Mouse (Mus musculus): ENCODE data around the gene Zfp683.

Gene Zfp683

DNA sequence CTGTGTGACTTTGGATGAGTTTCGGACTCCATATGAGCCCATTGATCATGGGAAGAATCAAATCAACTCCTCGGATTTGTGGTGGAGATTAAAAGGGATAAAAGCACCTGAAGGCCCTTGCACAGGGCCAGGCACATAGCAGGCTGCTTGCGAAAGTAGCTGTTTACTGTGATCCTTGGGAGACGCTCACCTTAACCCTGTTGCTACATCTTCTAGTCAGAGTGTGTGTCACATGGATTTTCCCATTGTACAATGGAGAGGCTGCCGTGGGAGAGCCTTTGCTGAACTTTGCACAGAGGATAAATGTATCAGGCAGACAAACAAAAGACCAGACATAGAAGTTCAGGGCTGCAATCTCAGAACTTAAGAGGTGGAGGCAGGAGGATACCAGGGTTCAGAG lies 1.7 kb upstream of the Zfp683 start:
- in situ Hi-C loops (cut with MboI, MseI): no loop called here

DNA sequence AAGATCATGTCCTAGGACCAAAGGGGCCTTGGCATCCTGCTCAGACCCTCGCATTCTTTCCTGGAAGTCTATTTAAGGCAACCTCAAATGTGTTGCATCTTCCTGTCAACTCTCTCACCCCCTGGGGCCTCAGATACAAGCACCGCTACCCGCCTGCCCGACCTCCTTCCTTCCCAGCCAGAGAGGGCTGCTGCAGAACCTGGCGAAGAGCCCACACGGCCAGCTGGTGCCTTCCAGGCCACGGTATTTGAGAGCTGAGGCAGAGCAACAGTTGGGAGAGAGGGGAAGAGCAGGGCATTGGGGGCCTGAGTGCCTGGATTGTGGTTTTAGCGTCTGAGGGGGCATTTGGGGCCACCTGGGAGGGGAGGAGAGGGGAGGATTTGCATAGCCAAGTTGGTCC lies 1.1 kb upstream of the Zfp683 start:
- in situ Hi-C loops (cut with MboI, MseI): no loop called here

DNA sequence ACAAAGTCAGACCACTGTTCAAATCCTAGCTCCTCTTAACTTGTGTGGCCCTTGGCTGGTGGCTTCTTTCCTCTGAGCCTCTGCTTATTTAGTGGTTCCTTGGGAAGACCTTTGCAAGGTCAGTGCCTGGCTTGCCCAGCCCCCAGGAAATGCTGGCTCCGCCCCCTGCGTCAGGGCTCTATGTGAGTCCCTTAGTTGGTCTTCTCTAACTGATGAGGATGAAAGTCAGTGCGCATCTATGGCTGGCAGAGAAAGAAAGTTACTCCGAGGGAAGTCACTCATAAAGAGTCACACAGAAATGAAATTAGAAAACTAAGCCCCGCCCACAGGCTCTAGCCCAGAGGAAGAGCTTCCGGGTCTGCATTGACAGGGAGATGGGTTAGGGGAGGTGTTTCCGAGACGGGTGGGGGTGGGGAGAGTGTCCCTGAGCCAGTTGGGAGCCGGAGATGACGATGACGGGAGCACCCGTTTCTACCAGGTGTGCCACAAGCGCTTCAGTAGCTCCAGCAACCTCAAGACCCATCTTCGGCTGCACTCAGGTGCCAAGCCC lies 4.6 kb downstream of the Zfp683 start:
- in situ Hi-C loops (cut with MboI, MseI): no loop called here

DNA sequence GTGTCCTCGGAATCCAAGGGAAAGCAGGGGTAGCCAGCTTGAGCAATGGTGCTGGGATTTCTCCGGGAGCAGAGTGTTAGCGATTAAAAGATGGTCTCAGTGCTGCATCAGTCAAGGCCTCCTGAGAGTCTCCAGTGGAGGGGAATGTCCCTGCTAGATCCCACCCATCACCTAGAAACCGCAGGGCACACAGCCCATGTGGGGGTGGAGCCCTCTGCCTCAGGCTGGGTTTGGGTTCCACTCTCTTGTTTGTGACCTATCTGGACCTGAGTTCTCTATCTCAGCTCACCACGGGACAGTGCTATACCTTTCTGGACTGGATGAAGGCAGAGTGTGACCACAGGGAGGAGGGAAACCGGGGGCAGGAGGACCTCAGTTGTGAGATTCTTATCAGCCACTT lies 5.3 kb downstream of the Zfp683 start:
- in situ Hi-C loops (cut with MboI, MseI): no loop called here

DNA sequence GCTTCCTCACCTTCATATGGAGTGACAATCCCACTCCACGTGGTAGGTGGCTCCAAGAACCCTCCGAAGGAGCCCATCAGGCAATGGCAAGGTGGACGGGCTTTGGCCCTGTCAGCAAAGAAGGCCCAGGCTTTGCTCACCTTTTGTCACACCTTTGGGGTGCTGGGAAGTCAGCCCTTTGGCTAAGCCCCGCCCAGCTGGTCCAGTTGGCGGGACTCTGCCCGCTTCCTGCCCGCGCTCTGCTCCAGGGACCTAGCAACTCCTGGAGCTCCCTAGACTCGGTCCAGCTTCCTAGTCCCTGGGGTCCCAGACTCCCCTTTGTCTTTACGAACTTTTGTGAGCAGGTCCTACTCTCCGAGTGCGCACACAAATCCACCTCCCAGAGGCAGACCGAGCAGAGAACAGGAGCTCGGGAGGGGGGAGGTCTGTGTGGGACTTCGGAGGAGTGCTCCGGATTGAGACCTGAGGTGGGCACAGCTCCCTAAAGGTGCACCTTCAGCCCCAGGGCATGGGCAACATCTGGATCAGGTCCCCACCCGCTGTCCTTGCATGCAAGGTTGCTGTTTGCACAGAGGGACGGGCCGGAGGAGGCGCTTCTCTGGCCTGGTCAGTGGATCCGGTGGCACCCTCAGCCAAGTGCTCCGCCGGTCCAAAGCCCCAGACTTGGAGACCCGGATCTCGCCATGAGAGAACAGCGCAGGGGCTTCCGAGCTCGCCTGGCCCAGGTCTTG lies 6.7 kb downstream of the Zfp683 start, which contains the start of gene Crybg2:
Gene Crybg2, plus strand, starts transcription at position 681 of the 731 bp plus-strand sequence.
- in situ Hi-C loops (cut with MboI, MseI): no loop called here

DNA sequence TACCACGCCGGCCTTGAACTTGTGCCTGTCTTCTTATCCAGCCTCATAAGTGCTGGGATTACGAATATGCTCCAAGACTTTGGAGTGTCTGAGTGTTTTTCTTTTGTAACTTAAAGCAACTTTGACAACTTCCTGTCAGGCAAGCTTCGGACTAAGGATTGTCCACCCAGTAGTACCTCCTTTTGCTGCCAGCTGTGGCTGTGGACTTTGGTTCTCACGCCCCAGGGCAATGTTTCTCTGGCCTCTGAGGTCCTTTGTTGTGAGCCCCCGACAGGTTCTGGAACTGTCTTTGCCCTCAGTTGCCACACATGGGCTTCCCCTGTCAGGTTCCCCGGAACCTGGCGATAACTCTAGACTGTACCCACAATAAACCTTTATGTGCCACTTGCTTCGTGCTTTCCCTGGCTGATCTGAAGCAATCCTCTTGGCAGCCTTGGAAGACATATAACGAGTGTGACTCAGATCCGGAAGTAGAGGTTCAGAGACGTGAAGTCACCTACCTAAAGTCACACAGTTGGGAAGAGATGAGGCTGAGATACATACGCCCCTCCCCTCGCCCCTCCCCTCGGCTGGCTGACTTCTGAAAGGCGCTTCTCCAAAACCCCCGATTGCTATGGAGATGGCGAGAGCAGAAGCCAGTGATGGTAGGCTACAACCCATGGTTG lies 7.7 kb downstream of the Zfp683 start:
- in situ Hi-C loops (cut with MboI, MseI): no loop called here

DNA sequence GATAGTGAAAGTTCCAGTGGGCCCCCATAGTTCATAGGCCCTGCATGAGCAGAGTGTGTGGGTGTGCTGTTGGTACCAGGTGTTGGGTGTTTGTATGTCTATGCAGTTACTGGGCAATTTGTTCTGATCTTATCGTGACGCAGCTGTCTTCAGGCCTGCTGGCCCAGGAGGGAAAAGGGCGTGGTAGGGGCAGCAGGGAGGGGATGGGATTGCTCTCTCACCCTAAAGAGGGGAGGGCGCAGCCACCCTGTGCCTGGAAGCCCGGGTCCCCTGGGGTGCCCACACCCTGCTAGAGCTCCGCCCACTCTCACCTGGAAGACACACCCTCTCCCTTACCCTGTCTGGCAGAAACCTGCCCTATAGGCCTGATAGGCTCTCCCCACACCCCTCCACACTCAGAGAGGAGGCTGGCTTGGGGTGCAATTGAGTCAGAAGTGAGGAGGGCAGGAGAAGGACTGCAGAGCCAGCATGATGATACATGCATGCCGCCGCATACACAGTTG lies 8.4 kb downstream of the Zfp683 start:
- in situ Hi-C loops (cut with MboI, MseI): no loop called here

DNA sequence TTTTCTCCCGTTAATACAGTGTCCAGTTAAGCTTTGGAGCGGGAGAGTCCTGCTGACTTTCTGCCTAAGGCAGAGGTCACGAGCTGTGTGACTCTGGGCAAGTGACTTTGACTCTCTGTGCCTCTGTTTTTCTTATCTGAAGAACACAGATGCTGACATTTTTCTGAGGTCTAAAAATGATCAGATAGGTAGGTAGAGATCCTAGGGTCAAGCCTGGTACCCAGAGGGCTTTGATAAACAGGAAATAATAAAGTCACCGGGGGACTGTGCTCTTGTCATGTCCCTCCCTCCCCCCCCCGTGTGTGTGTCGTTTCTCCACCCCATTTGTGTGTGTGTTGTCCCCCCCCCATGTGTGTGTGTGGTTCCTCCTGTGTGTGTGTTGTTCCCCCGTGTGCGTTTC lies 8.9 kb downstream of the Zfp683 start:
- in situ Hi-C loops (cut with MboI, MseI): no loop called here

DNA sequence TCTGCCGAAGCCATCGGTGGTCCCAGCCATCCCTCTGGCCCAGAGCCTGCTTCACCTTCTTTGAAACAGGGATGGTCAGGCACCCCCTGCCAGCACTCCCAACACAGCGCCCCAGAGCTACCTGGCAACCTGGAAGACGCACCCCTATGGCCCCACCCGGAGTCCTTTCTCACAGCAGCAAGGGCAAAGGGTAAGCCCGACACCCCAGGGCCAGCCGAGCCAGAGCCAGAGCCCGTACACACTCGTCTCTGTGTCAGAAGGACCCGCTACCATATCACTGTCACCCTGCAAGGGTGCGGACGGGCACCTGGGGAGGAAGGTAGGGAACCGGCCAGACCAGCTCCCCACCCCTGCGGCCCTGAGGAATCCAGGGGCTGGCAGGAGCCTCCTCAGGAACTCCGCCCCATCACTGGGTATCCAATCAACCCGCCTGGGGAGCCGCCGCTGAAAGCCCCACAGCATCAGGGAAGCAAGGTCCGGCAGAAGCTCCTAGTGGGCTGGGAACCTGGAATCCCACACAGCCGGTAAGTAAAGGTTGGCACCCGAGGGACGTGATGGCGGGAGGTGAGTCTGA lies 11.9 kb downstream of the Zfp683 start:
- in situ Hi-C loops (cut with MboI, MseI): no loop called here

DNA sequence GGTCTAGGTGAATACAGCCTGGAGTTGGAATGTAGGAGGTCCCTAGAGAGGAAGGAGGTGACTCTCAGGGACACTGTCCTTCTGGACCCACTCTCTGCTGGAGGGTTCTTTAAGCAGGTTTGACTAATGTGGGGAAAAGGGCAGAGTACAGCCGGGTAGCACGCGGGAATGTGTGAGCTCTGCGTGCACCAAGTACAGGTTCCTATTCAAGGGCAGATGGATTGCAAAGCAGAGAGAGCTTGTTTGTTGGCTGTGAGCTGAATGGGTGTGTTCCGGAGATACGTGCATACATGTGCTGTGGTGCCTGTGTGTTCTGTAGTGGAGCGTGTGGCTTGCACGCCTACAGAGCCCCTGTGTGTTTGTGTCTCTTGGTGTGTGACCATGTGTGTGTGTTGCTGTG lies 13.7 kb downstream of the Zfp683 start:
- in situ Hi-C loops (cut with MboI, MseI): no loop called here

DNA sequence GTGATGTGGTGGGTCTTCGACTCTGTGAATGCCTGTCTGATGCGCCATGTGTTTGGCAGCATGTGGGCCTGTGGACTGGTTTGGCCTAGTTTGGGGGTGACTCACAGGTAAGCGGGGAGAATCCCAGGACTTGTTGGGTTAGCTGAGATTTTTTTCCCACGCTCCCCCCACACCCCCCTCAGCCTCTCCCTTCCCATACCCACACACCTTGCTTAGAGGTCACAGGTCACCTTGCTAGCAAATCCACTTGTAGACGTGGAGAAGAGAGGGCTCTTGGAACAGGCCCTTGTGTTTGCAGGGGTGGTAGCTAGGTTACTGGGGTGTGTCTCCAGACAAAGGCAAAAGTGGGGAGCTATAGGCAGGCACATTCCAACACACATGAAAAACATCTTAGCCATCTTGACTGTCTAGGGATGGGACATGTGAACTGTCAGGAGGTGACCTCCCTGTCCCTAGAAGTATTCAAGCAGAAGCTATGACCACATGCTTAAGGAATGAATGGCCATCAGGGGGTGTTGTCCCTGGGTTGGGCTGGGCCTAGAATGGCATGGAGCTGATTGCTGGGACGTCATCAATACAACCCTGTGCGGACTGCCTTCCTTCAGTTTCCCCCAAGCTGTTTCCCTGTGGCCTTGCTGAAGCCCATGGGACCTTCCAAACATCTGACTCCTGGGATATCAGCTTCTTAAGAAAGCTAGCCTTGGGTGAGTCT lies 14.4 kb downstream of the Zfp683 start:
- in situ Hi-C loops (cut with MboI, MseI): no loop called here

DNA sequence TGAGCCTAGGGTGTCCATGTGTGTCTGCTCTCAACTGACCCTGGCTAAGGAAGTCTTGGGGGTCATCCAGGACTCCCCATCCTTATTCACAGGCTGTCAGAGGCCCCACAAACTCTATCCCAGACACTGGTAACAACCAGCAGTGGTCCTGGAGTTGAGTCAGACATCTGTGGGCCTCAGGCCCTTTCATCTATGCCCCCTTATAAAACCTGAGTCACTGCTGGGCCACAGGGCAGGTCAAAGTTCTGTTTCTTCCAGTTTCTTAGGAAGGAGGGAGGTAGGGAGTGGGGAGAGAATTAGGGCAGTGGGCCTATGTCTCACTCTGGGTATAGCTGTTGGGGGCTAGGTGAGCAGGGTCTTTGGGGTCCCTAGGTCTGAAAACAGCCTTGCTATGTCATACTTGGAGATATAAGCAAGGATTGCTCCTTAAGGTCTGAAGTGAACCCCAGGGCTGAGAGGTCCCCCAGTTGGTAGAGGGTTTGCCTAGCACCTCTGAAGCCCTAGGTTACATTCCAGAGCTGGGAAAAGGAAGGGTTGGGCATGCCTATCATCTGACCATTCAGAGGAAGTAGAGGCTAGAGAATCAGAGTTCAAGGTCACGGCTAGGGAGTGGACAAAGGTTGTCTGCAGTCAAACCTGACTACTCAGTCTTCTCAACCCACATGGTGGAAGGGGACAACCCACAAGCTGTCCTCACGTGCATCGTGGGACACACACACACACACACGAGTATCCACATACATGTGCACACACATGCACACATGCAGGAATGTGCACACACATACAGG lies 15.3 kb downstream of the Zfp683 start:
- in situ Hi-C loops (cut with MboI, MseI): no loop called here

DNA sequence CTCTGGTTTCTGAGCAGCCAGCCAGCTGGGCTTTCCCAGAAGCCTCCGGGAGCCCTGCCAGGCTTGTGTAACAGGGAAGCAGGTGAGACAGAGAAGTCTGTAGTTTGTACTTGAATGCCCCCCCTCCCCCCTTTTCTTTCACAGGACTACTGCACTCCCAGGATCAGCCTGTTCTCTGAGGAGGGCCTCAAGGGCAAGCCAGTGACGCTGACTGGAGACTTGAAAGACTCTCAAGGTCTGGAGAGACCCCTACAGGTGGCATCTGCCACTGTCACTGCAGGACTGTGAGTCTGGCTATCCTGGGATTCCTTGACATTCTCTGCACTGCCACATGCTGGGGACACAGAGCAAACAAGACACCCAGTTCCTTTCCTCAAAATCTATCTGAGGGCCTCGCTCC lies 25.1 kb downstream of the Zfp683 start:
- in situ Hi-C loops (cut with MboI, MseI): loop anchor here (5.0 kb wide), 1 partner anchor 41 kb away; no protein-coding TSS in a partner anchor

DNA sequence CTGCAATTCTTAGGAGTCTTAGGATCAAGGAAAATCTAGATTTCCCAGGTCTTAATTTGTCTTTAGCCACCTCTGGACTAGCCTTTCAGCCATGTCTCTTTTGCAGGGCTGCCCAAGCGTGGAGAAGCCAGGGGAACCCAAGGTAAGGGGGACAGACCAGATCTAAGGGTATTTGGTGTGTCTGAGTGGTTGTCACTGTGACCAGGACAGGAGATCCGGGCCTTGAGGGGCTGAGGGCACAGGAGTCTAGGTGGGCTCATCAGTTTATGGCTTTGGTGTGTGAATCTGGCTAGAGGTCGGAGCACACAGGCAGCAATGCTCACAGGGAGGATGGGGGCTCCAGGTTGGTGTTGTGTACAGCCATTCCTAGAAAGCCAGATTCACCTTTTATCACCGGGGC lies 27.0 kb downstream of the Zfp683 start:
- in situ Hi-C loops (cut with MboI, MseI): no loop called here

DNA sequence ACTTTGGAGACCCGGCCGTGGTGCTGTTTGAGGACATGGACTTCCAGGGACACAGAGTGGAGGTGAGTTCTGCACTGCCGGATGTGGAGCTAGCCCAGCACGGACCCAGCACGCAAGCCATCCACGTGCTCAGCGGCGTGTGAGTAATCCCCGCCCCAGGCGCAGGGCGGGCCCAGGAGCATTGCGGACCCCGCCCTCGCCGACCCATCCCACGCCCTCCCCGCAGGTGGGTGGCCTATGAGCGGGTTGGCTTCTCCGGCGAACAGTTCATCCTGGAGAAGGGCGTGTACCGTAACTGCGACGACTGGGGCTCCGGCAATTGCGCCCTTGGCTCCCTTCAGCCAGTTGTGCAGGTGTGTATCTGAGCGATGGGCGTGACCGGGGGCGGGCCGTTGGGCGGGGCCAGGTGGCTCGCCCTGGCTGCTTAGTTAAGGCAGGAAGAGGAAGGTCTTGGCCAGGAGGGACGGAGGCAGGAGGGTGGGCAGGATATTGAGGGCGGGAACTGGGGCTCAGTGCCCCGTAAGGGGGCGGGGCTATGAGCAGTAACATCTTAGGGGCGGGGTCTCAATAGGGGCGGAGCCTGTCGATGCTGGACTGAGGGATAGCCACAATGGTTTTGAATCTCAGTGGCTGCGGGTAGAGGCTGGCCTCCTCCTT lies 28.2 kb downstream of the Zfp683 start:
- in situ Hi-C loops (cut with MboI, MseI): no loop called here

DNA sequence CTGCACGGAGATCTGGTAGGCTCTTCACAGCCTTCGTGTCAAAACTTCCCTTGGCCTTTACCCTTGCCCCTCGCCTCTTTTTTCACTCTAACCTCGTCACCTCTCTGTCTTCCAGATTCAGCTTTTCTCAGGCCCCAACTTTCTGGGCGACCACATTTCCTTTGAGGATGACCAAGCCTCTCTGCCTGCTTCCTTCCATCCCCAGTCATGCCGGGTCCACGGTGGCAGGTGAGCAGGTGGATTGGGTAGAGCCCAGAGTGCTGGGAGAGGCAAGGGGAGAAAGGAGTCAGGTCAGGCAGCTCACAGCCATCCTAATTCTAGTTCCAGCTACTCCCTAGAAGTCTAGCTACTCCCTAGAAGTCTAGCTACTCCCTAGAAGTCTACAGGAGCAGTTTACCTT lies 28.8 kb downstream of the Zfp683 start:
- in situ Hi-C loops (cut with MboI, MseI): no loop called here

DNA sequence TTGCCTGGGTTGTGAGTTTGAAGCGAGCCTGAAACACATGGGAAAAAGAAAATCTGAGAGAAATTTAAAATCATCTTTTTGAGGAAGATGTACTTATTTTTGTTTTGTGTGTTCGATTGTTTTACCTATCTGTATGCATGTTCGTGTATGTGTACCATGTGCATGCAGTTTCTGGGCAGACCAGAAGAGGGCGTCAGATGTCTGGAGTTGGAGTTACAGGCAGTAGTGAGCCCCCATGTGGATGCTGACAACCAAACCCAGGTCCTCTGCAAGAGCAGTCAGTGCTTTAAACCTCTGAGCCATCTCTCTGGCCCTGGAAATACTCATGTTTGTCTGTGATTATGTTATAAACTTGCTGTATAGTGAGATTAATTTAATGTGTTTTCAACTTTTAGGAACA lies 31.4 kb downstream of the Zfp683 start:
- in situ Hi-C loops (cut with MboI, MseI): no loop called here

DNA sequence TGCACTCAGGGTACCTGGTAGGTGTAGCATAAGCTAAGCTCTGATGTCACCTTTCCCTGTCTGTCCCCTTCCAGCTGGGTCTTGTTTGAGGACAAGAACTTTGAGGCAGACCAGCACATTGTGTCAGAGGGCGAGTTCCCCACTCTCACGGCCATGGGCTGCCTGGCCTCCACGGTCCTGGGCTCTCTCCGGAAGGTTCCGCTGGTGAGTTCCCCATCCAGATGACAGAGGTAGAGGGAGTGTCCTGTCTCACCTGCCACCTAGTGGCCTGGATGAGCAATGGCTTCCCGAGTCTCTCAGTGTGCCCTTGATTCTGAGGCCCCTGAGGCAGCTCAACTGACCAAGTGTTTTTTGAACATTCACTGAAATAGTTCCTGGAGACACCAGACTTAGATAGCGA lies 33.8 kb downstream of the Zfp683 start:
- in situ Hi-C loops (cut with MboI, MseI): no loop called here

DNA sequence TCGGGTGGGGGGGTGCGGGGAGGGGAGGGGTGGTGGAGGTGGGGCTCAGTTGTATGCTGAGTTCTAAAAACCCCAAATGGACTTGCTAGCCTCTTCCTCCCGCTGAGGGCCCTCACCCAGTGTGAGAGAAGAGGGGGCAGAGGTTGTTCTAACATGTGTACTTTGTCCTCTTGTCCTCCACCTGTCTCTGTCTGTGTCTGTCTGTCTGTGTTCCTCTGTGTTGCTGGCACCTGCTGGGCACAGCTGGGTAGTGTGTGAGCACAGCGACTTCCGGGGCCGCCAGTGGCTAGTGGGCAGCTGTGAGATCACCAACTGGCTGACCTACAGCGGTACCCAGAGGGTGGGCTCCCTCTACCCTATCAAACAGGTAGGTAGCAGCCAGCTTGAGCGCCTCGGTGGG lies 35.4 kb downstream of the Zfp683 start:
- in situ Hi-C loops (cut with MboI, MseI): no loop called here

DNA sequence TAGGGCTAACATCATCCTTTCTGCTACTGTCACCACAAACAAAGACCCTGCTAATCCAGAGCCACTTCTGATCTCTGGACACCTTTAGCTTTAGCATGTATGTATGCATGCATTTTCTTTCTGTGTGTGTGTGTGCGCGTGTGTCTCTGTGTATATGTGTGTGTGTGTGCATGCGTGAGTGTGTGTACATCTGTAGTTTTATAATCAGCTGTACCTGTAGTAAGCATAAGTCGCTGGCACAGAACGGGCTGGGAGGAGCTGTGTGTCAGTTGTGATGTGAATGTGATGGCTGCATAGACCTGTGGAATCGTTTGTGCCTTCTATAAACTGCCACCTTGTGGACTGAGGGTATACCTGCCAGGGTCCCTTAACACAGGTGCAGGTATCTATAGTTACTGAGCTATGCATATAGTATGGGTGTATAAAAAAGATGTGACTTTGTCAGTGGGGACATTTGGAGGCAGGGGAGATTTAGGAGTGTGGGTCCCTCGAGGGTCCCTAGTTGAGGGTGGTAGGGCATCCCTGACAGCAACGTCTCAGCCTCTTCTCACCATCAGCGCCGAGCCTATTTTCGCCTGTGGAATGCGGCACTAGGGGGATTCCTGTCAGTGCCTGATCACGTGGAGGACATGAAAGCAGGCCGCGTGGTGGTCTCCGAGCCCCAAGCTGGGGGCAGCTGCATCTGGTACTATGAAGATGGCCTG lies 37.0 kb downstream of the Zfp683 start:
- in situ Hi-C loops (cut with MboI, MseI): loop anchor here (5.0 kb wide), 1 partner anchor 37 kb away; the partner anchor contains the start of gene Sh3bgrl3
